Mouse (Mus musculus) lung, postnatal 0 days (tissue): Measurements from ENCODE around the gene App. TPM values are rescaled to one million over a fixed set of nuclear protein-coding genes. Genes with fewer than 3 reads are reported as not detected.

ENCODE experiments used
- ATAC-seq: fragments of 200-750 bp; cut with Nextera tagmentation; 2 replicates; pipeline ENCODE4 v1.8.0; 2017; ENCODE audit warnings: moderate library complexity
- DNase-seq: peaks from one replicate; pipeline ENCODE4 v3.0.0-alpha.2; 2016; ENCODE audit warnings: low spot score
- H3K27ac ChIP-seq: fragments of 300-500 bp; sonication (generic); 2 replicates; pipeline ENCODE4 v1.5.1; 2014; ENCODE audit warnings: antibody characterized with exemption, mild to moderate bottlenecking, low read length, mixed read lengths
- H3K27me3 ChIP-seq: fragments of 300-500 bp; sonication (generic); replicated peaks from 2 replicates; pipeline ENCODE4 v1.6.1; 2014; ENCODE audit warnings: low read length, mixed read lengths; ENCODE audit not compliant: insufficient read depth
- H3K36me3 ChIP-seq: fragments of 300-500 bp; sonication (generic); 2 replicates; pipeline ENCODE4 v1.6.1; 2014; ENCODE audit warnings: low read length, mixed read lengths; ENCODE audit not compliant: insufficient read depth
- H3K4me1 ChIP-seq: fragments of 300-500 bp; sonication (generic); 2 replicates; pipeline ENCODE4 v1.6.1; 2014; ENCODE audit warnings: antibody characterized with exemption, low read depth, low read length, mixed read lengths; ENCODE audit not compliant: insufficient read depth
- H3K4me2 ChIP-seq: fragments of 300-500 bp; sonication (generic); replicated peaks from 2 replicates; pipeline ENCODE4 v1.6.1; 2014; ENCODE audit warnings: low read depth, mild to moderate bottlenecking, low read length, moderate library complexity, mixed read lengths
- H3K4me3 ChIP-seq: fragments of 300-500 bp; sonication (generic); 2 replicates; pipeline ENCODE4 v1.5.1; 2014; ENCODE audit warnings: low read depth, low read length
- H3K9ac ChIP-seq: fragments of 300-500 bp; sonication (generic); replicated peaks from 2 replicates; pipeline ENCODE4 v1.6.1; 2014; ENCODE audit warnings: low read depth, mild to moderate bottlenecking
- H3K9me3 ChIP-seq: fragments of 300-500 bp; sonication (generic); 2 replicates; pipeline ENCODE4 v1.6.1; 2016; ENCODE audit warnings: low read length, mixed read lengths
- CTCF ChIP-seq: IDR thresholded peaks from 2 replicates; pipeline ENCODE4 v1.5.1; 2016; ENCODE audit warnings: antibody characterized with exemption, mild to moderate bottlenecking
- EP300 ChIP-seq: IDR thresholded peaks from 2 replicates; pipeline ENCODE4 v1.6.1; 2016; ENCODE audit warnings: antibody characterized with exemption, mild to moderate bottlenecking, control low read depth
- WGBS: fragments of 180-500 bp; shearing (Covaris S2); extraction: QIAGEN DNeasy Blood & Tissue Kit; methylation state at CpG from one replicate; pipeline ENCODE4 v1.1.7; 2014; 5-methylcytosine and 5-hydroxymethylcytosine counted together
- polyA plus RNA-seq: library from polyadenylated mRNA; unstranded; fragments of >200 nt; fragmentation: Nextera tagmentation; extraction: Ambion mirVana; gene quantifications from 2 replicates; pipeline ENCODE4 v1.2.1, GENCODE M21; 2015

App gene
- polyA plus RNA-seq, 1 experiment from 2014 or later, result 425 TPM

- Histone ChIP-seq H3K9ac (no peak overlapping the region), H3K36me3 (no peaks in the 10 kb centered on the region), H3K4me3 (no peak overlapping the region), H3K27me3 (no peaks in the 10 kb centered on the region), H3K9me3 (no peaks in the 10 kb centered on the region), H3K4me2 (no peak overlapping the region), H3K27ac (no peak overlapping the region), H3K4me1 (peaks cover 17% of the 10 kb centered on the region; the same call in 1 of the 2 replicates)
- ATAC-seq (no peak), DNase-seq (no peak)
- TF ChIP-seq CTCF, result no peak
- no peak for TF ChIP-seq EP300
- WGBS, result 94% methylated on average over 2 of the region's 2 CpGs
Observed at GRCm38 (mm10) chr16:85157156-85157555, 16.4 kb downstream of the App start.

- peak overlapping the region; percentile 43; the same call in 1 of the 2 replicates for H3K27ac ChIP-seq
- peaks cover 27% of the 10 kb centered on the region; the same call in 1 of the 2 replicates for H3K4me1 ChIP-seq
- 36% methylated on average over 10 of the region's 10 CpGs for WGBS
- no peak overlapping the region for H3K4me3 ChIP-seq
- TF ChIP-seq EP300, result peak; percentile 74
- TF ChIP-seq CTCF, result no peak
- H3K4me2 ChIP-seq, result no peak overlapping the region
- H3K9me3 ChIP-seq, result no peaks in the 10 kb centered on the region
- no peaks in the 10 kb centered on the region for H3K27me3 ChIP-seq
- H3K36me3 ChIP-seq, result no peaks in the 10 kb centered on the region
- H3K9ac ChIP-seq, result no peak overlapping the region
- peak; percentile 74 for DNase-seq
- ATAC-seq, result peak; percentile 72
Observed at GRCm38 (mm10) chr16:85155836-85156235, 17.7 kb downstream of the App start.

GRCm38 (mm10) chr16:85152457-85152856 lies 21.1 kb downstream of the App start:
- H3K36me3 ChIP-seq, result no peaks in the 10 kb centered on the region
- peaks cover 39% of the 10 kb centered on the region; the same call in 1 of the 2 replicates for H3K4me1 ChIP-seq
- ATAC-seq (peak; percentile 40), DNase-seq (peak; percentile 68)
- H3K9me3 ChIP-seq, result no peaks in the 10 kb centered on the region
- no peak overlapping the region for H3K4me2 ChIP-seq
- WGBS, result 54% methylated on average over 8 of the region's 8 CpGs
- no peak overlapping the region for H3K9ac ChIP-seq
- peak overlapping the region; percentile 79; the same call in 1 of the 2 replicates for H3K27ac ChIP-seq
- TF ChIP-seq CTCF (no peak), EP300 (peak; percentile 87)
- no peaks in the 10 kb centered on the region for H3K27me3 ChIP-seq
- no peak overlapping the region for H3K4me3 ChIP-seq

- no peak overlapping the region for H3K4me2 ChIP-seq
- ATAC-seq, result peak; percentile 37
- TF ChIP-seq EP300, result peak; percentile 21; the same call in 1 of the 2 replicates
- no peak for TF ChIP-seq CTCF
Observed at GRCm38 (mm10) chr16:85151681-85152080, 21.9 kb downstream of the App start.

GRCm38 (mm10) chr16:85150902-85151301 lies 22.7 kb downstream of the App start:
- H3K4me1 ChIP-seq, result peaks cover 34% of the 10 kb centered on the region; the same call in 1 of the 2 replicates
- peak overlapping the region; percentile 17; the same call in 1 of the 2 replicates for H3K27ac ChIP-seq
- WGBS, result 39% methylated on average over 9 of the region's 9 CpGs
- TF ChIP-seq CTCF, result no peak
- TF ChIP-seq EP300, result no peak
- no peak overlapping the region for H3K9ac ChIP-seq
- H3K4me2 ChIP-seq, result no peak overlapping the region
- no peaks in the 10 kb centered on the region for H3K27me3 ChIP-seq
- no peak for DNase-seq
- no peak overlapping the region for H3K4me3 ChIP-seq
- no peak for ATAC-seq
- no peaks in the 10 kb centered on the region for H3K9me3 ChIP-seq
- no peaks in the 10 kb centered on the region for H3K36me3 ChIP-seq

More at GRCm38 (mm10) chr16:85151681-85152080, 21.9 kb downstream of the App start:
- Histone ChIP-seq H3K9me3 (no peaks in the 10 kb centered on the region), H3K36me3 (no peaks in the 10 kb centered on the region), H3K27ac (peak overlapping the region; percentile 79), H3K9ac (no peak overlapping the region), H3K4me3 (no peak overlapping the region), H3K27me3 (no peaks in the 10 kb centered on the region), H3K4me1 (peaks cover 39% of the 10 kb centered on the region; the same call in 1 of the 2 replicates)
- WGBS, result 31% methylated on average over 7 of the region's 7 CpGs
- peak; percentile 31 for DNase-seq

GRCm38 (mm10) chr16:85149509-85149871 lies 24.1 kb downstream of the App start:
- H3K9ac ChIP-seq, result no peak overlapping the region
- TF ChIP-seq EP300 (no peak), CTCF (no peak)
- no peak overlapping the region for H3K27ac ChIP-seq
- no peak overlapping the region for H3K4me2 ChIP-seq
- H3K27me3 ChIP-seq, result no peaks in the 10 kb centered on the region
- no peak overlapping the region for H3K4me3 ChIP-seq
- H3K36me3 ChIP-seq, result no peaks in the 10 kb centered on the region
- ATAC-seq, result no peak
- no peak for DNase-seq
- 52% methylated on average over 1 of the region's 1 CpGs for WGBS
- no peaks in the 10 kb centered on the region for H3K9me3 ChIP-seq
- H3K4me1 ChIP-seq, result peaks cover 31% of the 10 kb centered on the region; the same call in 1 of the 2 replicates
